Mouse (Mus musculus): Measurements from ENCODE around the gene AI837181.

The AI837181 gene

DNA sequence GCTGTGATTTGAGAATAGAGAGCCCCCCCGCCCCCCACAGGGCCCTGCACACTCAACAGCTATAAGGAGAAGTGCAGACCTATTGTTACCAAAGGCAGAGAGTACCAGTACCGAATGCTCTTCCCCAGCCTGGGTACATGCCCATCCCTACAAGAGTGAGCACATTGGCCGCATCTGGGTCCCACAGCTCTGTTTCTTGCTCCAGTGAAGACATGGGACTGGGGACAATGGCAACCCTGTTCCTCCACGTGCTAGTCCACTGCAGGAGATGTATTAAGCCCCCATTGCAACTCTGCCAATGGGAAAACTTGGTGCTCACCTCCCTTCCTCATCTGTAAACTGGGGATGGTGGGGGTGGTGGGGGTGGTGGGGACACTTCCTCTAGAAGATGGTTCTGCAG, 11.1 kb upstream of the AI837181 start:
- no peak for DNase-seq (ENCODE audit: extremely low spot score, low read depth, low spot score)

DNA sequence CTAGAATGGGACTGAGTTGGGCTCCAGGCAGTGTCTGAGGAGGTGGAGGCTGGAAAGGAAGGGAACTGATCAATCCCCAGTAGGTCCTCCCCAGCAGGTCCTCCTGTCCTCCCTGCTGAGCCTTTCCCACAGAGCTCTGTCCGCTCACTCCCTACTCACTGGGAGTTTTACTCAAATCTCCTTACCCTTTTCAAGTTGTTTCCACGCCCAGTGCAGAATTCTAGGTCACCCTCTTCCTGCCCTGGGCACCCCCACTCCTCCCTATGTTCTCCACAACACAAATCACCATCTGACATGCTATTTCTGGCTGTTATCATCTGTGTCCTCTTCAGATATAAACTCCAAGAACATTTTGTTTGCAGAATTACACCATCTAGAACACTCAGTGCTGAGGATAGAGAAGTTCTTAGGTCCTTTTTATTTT, 10.4 kb upstream of the AI837181 start:
- no peak for DNase-seq (ENCODE audit: extremely low spot score, low read depth, low spot score)

DNA sequence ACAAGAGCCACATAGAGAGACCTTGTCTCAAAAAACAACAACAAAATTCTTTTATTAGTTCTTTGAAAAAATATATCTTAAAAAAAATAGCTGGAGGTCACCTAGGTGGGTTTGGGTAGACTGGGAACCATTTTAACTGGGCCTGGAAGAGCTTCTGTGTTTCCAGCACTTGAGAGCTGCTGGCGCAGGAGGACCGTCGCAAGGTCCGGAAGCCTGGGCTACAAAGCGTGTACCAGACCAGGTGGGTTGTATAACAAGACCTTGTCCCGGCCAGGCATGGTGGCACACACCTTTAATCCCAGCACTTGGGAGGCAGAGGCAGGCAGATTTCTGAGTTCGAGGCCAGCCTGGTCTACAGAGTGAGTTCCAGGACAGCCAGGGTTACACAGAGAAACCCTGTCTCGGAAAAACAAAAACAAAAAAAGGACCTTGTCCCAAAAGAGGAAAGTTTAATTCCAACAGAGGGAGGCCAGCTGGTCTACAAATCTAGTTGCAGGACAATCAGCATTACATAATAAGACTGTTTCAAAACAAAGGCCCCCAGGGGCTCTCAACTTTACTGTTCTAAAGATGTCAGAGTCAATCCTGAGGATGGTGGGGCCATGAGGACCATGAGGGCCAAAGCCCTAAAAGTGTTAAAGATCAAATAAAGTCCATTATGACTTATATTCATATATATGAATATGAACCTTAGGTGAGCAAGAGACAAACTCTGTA, 6.0 kb upstream of the AI837181 start:
- DNase-seq (ENCODE audit: extremely low spot score, low read depth, low spot score): no peak

DNA sequence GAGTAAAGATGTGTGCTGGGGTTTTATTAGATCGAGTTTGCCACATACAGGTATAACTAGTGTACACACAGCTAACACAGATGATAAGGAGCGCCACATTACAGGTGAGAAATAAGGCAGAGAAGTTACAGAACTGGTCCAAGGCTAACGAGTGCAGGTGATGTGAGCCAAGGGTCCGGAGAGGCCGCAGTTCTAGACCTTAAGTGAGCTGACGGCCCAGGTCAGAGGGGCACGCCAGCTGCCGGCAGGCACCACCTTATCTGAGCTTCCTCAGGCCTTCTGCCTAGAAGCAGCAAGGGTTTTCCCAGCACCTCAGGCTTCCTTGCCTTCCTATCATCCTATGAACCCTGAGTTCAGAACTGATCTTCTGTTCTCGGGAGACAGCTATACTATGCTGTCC, 5.3 kb upstream of the AI837181 start:
- DNase-seq (ENCODE audit: extremely low spot score, low read depth, low spot score): no peak

DNA sequence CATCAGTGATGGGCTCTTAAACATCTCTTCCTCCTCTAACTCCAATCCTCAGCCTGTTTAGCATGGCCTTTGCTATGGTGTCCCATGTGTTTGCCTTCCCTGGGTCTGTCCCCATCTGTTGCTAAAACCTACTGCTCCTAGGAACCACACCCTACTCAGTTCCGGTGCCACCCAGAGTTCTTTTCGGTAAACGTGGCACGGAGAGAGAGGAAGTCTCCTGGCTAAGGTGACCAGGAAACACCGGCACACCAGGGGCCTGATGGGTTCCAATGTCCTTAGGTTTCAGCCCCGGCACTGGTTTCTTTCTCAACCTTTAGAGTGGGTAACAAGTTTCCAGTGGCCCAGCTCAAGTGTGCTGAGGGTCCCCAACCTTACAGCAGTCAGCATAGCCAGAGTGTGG, 4.4 kb upstream of the AI837181 start:
- no peak for DNase-seq (ENCODE audit: extremely low spot score, low read depth, low spot score)

DNA sequence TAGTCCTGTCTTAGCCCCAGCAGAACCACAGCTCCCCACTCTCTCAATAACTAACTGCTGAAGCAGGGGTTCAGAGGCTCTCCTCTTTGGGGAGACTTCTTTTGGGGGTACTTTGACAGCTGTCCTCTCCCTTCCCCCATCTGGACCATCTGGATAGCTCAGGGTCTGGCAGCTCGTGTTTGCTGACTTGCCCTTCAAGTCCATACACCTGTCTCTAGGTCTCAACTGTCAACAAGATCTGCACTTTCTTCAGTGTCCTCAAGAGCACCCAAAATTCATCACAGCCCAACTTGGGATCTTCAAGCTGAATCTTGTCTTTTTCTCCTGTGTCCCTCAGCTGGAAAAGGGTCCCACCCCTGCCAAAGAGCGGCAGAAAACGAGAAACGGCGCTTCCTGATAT, 3.2 kb upstream of the AI837181 start:
- no peak for DNase-seq (ENCODE audit: extremely low spot score, low read depth, low spot score)

DNA sequence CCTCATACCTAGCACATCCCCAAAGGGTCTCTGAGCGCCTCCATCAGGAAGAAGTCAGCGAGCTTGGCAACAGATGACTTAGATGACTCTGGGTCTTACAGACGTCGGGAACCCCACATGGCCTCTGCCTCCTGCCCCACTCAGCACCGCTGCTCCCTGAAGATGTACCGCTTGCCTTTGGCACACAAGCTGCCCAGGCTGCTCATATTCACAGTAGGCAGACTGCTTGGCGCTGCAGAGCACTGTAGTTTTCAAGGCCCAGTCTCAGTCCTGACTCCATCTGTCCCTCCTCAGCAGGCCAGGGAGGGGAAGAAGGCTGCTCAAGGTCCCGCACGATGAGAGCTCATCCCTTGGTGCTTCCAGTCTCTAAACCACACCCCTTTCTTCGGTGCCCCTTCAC, 2.7 kb upstream of the AI837181 start:
- no peak for DNase-seq (ENCODE audit: extremely low spot score, low read depth, low spot score)

DNA sequence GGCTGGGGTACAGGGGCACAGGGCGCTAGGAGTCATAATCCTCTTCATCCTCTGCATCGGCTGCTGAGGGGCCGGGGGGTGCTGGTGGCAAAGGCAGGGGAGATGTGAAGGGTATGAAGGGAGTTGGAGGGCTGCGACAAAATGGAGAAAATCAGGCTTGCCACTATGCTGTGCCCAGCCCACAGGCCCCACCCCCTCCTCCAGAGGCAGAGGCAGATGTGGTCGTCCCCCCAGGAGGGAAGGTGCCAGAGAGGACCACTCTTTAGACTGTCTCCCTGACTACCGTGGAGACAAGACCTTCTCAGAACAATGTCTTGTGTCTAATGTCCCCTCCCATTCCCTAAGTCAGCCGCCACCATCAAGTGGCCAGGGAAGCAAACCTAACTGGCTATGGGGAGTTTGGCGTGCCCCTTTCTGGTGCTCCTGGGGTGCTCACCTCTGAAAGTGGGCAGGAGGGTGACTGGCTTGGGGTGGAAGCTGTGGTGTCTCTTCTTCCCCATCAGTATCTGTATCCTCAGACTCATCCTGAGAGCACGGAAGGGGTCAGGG, 2.0 kb upstream of the AI837181 start:
- DNase-seq (ENCODE audit: extremely low spot score, low read depth, low spot score): no peak

DNA sequence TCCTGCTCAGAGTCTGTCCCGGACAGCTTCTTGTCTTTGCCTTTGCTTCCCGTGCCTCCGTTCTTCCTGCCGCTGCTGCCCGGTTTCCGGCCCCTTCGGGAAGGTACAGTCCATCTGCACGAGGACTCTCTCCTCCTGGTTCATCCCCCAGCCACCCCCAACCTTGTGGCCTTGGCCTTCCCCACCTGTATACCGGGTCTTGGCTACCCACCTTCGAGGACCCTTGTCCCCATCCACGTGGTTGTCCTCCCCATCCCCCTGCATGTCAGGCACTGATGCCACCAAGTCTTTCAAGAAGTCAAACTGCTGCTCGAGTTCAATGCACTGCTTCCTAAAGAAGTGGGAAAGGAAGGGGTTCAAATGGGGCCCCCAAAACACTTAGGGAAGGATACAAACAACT, 1.4 kb upstream of the AI837181 start:
- no peak for DNase-seq (ENCODE audit: extremely low spot score, low read depth, low spot score)

DNA sequence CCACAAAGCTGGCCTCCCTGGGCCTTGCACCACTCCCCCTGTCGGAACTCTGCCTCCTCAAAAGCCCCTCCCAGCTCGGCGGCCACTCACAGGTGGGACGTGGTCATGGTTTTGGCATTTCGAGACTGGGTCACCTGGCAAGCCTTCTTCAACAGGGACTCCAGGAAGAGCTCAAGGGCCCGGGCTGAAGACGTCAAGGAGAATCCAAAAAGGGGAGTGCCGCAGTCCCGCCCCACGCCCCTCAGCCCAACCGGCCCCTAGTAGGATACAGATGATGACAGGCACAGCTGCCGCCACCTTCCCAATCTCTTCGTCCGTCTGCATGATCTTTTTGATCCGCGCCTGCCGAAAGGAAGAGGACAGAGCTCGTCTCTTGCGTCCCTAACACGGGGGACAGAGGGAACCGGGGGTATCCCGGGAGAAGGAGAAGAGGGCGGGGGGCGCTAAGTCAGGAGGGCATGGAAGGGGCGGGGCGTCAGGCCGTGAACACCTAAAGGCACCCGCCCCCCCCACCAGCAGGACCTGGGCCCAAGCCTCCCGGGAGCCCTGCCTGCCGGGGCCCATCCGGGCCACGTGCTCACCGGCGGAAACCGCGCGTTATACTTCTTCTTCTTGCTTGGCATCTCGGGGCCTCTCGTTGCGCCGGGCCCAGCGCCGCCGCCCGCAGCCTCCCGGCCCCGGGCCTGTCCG, 707 bp upstream of the AI837181 start:
- DNase-seq (ENCODE audit: extremely low spot score, low read depth, low spot score): no peak

DNA sequence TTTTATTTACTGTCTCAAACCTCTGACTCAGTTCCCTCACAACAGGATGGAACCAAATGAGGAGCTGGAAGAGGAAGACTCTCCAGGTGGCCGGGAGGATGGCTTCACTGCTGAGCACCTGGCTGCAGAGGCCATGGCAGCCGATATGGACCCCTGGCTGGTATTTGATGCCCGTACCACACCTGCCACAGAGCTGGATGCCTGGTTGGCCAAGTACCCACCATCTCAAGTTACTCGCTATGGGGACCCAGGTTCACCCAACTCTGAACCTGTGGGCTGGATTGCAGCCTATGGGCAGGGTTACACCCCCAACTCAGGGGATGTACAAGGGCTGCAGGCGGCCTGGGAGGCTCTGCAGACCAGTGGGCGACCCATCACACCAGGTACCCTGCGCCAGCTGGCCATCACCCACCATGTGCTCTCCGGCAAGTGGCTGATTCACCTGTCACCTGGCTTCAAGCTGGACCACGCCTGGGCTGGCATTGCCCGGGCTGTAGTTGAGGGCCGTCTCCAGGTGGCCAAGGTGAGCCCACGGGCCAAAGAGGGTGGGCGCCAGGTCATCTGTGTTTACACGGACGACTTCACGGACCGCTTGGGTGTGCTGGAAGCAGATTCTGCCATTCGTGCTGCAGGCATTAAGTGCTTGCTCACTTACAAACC, 1.1 kb downstream of the AI837181 start:
- no peak for DNase-seq (ENCODE audit: extremely low spot score, low read depth, low spot score)

DNA sequence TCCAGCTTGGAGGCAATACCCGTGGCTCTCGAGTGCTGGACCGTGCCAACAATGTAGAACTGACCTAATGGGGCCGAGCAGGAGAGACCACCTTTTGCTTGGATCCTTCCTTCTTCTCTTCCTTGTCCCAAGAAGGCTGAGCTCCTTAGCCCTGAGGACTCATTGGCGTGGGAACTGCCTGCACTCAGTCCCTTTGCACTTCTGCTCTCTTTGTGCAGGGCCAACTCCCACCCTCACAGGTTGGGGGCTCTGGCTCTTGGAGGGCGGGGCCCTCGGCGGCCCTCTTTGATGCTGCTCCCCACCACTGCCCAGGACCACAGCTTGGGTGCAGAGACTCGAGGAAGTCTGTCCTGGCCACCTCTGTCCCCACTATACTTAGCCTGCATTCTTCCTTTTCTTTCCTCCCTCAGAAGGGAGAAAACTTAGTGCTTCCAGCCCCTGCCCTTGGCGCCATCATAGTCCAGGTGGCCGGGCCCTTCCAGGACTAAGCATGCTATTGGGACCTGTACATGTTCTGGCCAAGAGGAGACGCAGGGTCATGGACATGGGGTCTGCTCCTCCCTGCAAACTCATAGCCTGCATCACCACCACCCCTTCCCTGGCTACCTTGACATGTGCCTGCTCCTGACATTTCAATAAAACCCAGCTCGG, 1.8 kb downstream of the AI837181 start:
- no peak for DNase-seq (ENCODE audit: extremely low spot score, low read depth, low spot score)

DNA sequence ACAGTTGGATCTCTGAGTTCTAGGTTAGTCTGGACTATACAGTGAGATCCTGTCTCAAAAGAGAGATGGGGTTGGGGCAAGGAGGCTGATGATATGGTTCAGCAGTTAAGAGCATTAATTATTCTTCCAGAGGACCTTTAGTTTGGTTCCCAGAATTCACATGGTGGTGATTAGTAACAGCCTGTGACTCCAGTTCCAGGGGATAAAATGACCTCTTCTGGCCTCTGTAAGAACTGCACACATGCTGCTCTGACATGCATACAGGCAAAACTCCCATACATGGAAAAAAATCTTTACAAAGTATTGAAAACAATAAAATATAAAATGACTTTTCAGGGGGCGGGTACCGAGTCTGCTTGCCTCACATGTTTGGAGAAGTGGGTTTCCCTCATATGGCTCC, 3.1 kb downstream of the AI837181 start:
- no peak for DNase-seq (ENCODE audit: extremely low spot score, low read depth, low spot score)

DNA sequence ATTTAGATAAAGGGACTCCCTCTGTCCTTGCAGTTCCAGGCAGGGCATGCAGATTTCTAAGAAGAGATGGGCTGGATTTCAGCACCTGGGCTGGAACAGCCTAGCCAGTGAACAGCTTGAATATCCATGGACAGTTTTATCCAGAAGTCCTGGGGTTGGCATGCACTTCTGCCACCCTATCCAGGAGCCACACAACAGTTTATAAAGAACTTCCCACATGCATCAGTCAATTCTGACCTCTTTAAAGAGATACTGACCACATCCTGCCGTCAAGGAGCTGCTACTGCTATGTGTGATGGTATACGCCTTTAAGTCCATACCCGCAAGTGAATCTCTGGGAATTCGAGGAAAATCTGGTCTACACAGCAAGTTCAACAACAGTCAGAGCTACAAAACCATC, 4.3 kb downstream of the AI837181 start:
- no peak for DNase-seq (ENCODE audit: extremely low spot score, low read depth, low spot score)

DNA sequence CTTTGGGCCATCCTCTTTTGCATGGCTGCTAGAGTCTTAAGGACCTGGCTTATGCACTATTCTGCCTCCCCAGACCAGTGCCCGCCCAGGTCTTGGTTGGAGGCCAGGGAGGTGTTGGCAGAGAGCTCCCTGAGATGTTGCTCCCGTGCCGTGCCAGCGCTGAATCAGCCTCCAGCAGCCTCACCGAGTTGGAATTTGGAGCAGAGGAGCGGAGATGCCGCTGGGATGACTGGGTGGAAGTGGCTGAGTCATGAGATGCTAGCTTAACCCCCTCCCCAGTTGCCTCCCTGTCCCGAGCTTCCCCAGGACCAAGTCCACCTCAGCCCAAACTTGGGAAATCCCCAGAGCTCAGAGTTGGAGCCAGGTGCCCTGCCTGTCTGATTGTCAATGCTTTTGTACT, 4.9 kb downstream of the AI837181 start:
- DNase-seq (ENCODE audit: extremely low spot score, low read depth, low spot score): no peak

DNA sequence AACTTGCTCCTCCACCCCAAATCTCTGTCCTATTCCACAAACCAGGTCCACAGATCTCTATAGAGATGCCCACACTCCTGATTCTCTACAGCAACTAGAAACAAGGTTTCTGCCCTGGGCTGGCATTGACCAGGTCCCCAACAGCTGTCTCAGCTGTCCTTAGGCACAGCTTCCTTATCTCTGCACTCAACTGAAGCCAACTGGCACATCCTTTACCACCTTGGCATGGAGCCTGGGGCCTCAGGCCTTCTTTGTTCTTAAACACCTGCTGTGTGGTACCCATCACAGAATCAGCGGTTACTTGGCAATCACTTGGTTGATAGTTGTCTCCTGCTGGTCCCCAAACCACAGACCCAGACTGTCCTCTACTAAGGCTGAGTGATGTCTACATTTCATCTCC, 5.5 kb downstream of the AI837181 start:
- no peak for DNase-seq (ENCODE audit: extremely low spot score, low read depth, low spot score)

DNA sequence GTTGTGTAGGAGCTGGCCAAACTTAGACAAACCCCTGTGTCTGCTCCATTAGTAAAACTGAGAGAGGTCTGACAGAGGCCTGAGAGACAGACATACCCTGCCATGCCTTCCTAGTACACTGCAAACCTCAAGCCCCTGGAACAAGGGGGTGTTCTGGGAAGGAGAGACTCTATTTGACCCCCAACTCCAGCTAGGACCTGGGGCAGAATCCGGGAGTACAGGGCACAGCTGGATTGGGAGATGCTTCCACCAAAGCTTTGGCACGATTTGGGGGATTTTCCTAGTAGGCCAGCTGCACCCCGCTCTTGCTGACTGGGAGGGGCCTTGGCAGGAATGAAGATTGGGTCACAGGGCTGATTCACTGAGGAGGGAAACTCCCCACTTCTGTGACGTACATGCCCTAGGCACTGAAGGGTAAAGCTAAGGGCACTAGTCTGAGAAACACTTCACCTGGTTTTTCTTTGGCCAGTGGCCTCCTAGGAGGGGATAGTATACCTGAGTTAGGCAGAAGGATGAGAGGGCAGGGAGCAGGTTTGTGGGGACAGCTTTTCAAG, 7.0 kb downstream of the AI837181 start:
- DNase-seq (ENCODE audit: extremely low spot score, low read depth, low spot score): no peak

DNA sequence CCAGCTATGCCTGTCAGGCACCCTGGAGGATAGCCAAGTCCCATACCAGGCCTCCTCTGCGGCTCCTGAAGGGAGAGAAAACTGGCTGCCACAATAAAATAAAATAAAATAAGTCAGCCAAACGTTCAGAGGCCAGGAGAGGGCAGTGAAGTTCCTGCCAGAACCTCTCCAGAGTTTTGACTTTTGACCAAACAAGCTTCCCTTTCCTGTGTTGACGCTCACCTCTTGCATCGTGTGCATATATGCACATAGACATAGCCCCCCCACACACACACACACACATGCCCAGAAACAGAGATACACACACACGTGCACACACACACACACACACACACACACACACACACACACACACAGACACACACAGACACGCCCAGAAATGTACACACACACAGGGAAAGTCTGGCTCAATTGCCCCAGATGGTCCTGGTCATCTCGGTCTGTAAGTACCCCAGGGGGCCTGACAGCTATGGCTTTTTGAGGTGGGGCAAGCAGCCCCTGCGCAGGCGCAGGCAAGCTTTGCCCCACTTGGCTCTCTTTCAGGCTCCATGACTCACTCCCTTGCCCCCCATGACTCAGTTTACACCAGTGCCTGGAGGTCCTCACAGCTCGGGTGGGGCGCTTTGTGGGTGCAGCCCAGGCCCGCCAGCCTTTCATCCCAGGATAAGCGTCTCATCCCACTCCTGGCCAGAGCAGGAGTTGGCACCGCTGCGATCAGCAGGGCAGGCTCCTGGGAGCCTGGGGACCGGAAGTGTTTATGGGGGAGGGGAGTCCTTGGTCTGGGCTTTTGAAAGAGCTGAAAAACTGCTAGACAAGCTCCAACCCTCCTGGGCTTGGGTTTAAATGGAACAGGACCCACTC, 8.3 kb downstream of the AI837181 start:
- DNase-seq (ENCODE audit: extremely low spot score, low read depth, low spot score): no peak

DNA sequence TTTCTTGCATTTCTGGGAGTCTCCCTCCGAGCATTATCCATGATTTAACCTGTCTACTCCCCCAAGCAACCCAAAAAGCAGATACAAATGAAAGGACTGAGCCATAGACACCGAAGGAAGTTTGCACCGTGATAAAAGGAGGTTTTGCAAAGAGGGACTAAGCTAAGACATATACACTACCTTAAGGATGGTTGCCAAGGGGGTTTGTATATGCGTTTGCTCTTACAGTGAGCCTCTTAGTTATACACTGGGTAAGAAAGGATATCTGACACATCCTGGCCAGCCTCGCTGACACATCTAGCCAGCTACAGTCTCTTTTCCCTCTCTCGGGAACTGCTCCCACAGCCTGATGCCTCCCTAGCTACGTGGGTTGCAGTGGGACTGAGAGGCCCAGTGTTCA, 9.0 kb downstream of the AI837181 start:
- DNase-seq (ENCODE audit: extremely low spot score, low read depth, low spot score): no peak

DNA sequence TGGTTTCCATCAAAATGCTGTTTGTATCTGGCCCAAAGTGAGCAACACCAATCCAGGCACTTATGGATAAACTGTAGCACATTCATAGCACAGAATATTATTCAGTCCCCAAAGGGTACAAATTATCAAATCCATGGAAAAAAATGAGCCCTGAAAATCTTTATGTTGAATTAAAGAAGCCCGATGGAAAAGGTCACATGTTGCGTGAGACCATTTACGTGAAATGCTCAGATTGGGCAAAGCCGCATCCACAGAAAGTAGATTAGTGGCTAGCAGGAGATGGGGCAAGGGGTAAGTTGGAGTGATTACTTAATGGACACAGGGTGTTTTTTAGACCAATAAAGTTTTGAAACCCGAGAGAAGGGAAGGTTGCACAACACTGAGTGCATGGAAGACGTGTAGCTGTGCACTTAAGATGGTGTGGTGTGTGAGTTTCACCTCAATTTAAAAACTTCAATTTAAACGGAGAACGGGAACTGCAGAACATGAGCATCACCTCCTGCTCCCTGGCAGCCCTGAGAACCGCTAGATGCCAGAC, 19.5 kb downstream of the AI837181 start:
- no peak for DNase-seq (ENCODE audit: extremely low spot score, low read depth, low spot score)
